Mouse (Mus musculus): ENCODE data around the gene Lpin2. TPM values are rescaled to one million over a fixed set of nuclear protein-coding genes. Genes with fewer than 3 reads are reported as not detected.

Gene Lpin2
- polyA plus RNA-seq, 2 experiments, result 31.4 to 36.1 TPM

DNA sequence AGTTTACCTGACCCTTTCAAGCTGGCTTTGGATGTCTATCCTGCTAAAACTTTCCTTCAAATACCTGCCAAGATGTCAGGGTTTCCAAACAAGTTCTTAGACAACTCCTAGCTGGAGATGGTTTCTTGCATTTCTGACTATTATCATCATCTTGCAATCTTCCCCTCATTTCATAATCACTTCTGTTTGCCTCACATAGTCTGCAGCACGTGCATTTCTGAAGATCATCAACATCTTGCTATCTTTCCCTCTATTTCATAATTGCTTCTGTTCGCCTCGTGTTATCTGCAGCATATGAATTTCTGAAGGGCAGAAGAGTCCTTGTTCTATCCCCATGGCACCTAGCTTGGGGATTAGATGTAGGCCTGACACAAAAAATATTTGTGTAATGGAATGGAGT lies 112.2 kb downstream of the Lpin2 start:
- no peak overlapping the region for H3K27ac ChIP-seq (replicated peaks; ENCODE audit: low read depth, low read length)
- DNase-seq (ENCODE audit: low spot score) (no peak), ATAC-seq (ENCODE audit: low FRiP score, low read depth) (no peak)
- no peak overlapping the region for H3K4me3 ChIP-seq (replicated peaks; ENCODE audit: low read length)
- 89% methylated on average over 3 of the region's 3 CpGs for WGBS
- H3K9ac ChIP-seq (ENCODE audit: low read depth, low read length, severe bottlenecking), result no peak overlapping the region
- H3K4me2 ChIP-seq (replicated peaks; ENCODE audit: low read depth, low read length, severe bottlenecking), result no peak overlapping the region
- no peaks in the 10 kb centered on the region for H3K9me3 ChIP-seq (ENCODE audit: control insufficient read depth, low read length)
- no peaks in the 10 kb centered on the region; the same call in 1 of the 2 replicates for H3K36me3 ChIP-seq (ENCODE audit: control insufficient read depth, insufficient read depth, low read length)
- H3K4me1 ChIP-seq (ENCODE audit: control insufficient read depth, insufficient read depth, low read length), result peaks cover 5% of the 10 kb centered on the region; the same call in 1 of the 2 replicates
- no peaks in the 10 kb centered on the region for H3K27me3 ChIP-seq (ENCODE audit: control insufficient read depth, insufficient read depth, low read length)
- no peak for TF ChIP-seq POLR2A (IDR thresholded peaks at IDR 0.05; ENCODE audit: borderline replicate concordance, extremely low read depth, insufficient read depth, insufficient read length)

Other genes starting within 250 kb of the Lpin2 start
- 20.8 and 29.6 TPM in 2 replicates for gene Myom1, start 179.9 kb upstream of the Lpin2 start, polyA plus RNA-seq (2012; rRNA removed)
- 22.6 and 33.2 TPM in 2 replicates for gene Myom1, start 179.9 kb upstream of the Lpin2 start, polyA plus RNA-seq (2014; fragmentation: Nextera tagmentation; extraction: Ambion mirVana)
- gene Myl12a, start 179.7 kb upstream of the Lpin2 start, polyA plus RNA-seq (2012; rRNA removed), result 361 and 386 TPM in 2 replicates
- gene Myl12a, start 179.7 kb upstream of the Lpin2 start, polyA plus RNA-seq (2014; fragmentation: Nextera tagmentation; extraction: Ambion mirVana), result 718 and 721 TPM in 2 replicates
- 22.7 and 23.6 TPM in 2 replicates for gene Emilin2, start 129.4 kb downstream of the Lpin2 start, polyA plus RNA-seq (2012; rRNA removed)
- 25.6 and 30.0 TPM in 2 replicates for gene Emilin2, start 129.4 kb downstream of the Lpin2 start, polyA plus RNA-seq (2014; fragmentation: Nextera tagmentation; extraction: Ambion mirVana)

Measured in limb, embryonic 14.5 days (tissue).